Mouse (Mus musculus): ENCODE results near the gene Tgfb1i1.

The Tgfb1i1 gene

GRCm38 (mm10) chr7:128246496-128247391 lies at the start of gene Tgfb1i1:
Tgfb1i1 (plus strand) TSS chr7:128246812.
- DNase-seq (ENCODE audit: extremely low spot score, low read depth, low spot score), result no peak

- no peak for DNase-seq (ENCODE audit: extremely low spot score, low read depth, low spot score)
Observed at GRCm38 (mm10) chr7:128201607-128202006, 45.0 kb upstream of the Tgfb1i1 start.

- no peak for DNase-seq (ENCODE audit: extremely low spot score, low read depth, low spot score)
Observed at GRCm38 (mm10) chr7:128203071-128203470, 43.5 kb upstream of the Tgfb1i1 start.

DNA sequence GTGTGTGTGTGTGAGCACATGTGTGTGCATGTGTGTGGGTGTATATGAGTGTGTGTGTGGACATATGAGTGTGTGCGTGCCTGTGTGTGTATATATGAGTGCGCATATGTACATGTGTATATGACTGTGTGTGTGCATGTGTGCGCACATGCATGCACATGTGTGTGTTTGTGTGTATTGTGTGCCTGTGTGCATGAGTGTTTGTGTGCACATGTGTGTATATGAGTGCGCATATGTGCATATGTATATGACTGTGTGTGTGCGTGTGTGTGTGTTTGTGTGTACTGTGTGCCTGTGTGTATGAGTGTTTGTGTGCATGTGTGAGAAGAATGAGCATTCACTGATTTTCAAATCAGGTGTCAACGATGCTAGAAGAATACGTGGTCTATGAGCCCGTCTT lies 42.4 kb upstream of the Tgfb1i1 start:
- no peak for DNase-seq (ENCODE audit: extremely low spot score, low read depth, low spot score)

DNA sequence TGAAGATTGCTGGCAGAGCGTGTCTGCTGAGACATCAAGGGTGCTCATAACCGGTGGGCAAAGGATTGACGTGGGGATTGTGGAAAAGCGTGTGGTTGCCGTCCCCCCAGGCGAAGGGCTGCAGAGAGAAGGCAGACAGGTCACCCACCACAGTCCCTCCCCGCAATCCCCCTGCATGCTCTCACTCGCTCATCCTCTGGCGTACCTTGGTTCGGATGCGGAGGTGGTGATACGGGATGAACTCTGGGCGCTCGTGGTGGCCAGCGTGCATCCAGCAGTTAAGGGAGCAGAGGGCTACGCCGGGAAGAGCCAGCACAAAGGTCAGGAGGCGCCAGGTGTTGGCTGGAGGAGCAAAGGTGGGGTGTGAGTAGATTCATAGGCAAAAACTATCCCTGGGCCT lies 40.9 kb upstream of the Tgfb1i1 start:
- DNase-seq (ENCODE audit: extremely low spot score, low read depth, low spot score), result no peak

- no peak for DNase-seq (ENCODE audit: extremely low spot score, low read depth, low spot score)
Observed at GRCm38 (mm10) chr7:128206152-128206551, 40.5 kb upstream of the Tgfb1i1 start, which contains the start of gene Cox6a2. Cox6a2 (minus strand) TSS chr7:128206387.

- peak; percentile 50 for DNase-seq (ENCODE audit: extremely low spot score, low read depth, low spot score)
Observed at GRCm38 (mm10) chr7:128208187-128208586, 38.4 kb upstream of the Tgfb1i1 start.

DNA sequence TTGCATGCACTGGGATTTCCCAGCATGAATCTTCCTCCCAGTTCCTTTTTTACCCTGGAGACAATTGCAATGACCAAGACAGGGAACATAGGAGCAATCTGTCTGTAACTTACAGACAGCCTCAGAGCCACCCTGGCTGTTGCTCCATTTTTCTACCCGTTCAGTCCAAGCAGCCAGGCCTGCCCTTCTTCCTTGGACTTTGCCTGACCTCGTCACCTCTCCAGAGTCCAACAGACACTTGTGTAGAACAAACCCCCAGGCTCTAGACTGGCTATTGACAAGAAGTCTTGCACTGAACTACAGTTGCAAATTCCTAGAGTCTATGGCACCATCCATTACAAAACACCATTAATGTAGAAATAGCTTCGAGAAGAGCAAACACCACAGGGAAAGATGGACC lies 36.8 kb upstream of the Tgfb1i1 start:
- DNase-seq (ENCODE audit: extremely low spot score, low read depth, low spot score), result no peak

GRCm38 (mm10) chr7:128219952-128220351 lies 26.7 kb upstream of the Tgfb1i1 start:
- no peak for DNase-seq (ENCODE audit: extremely low spot score, low read depth, low spot score)

GRCm38 (mm10) chr7:128220936-128221335 lies 25.7 kb upstream of the Tgfb1i1 start:
- DNase-seq (ENCODE audit: extremely low spot score, low read depth, low spot score), result no peak

GRCm38 (mm10) chr7:128231741-128232140 lies 14.9 kb upstream of the Tgfb1i1 start:
- DNase-seq (ENCODE audit: extremely low spot score, low read depth, low spot score), result no peak

- DNase-seq (ENCODE audit: extremely low spot score, low read depth, low spot score), result no peak
Observed at GRCm38 (mm10) chr7:128234796-128235195, 11.8 kb upstream of the Tgfb1i1 start.

GRCm38 (mm10) chr7:128235481-128235880 lies 11.1 kb upstream of the Tgfb1i1 start:
- DNase-seq (ENCODE audit: extremely low spot score, low read depth, low spot score), result no peak

DNA sequence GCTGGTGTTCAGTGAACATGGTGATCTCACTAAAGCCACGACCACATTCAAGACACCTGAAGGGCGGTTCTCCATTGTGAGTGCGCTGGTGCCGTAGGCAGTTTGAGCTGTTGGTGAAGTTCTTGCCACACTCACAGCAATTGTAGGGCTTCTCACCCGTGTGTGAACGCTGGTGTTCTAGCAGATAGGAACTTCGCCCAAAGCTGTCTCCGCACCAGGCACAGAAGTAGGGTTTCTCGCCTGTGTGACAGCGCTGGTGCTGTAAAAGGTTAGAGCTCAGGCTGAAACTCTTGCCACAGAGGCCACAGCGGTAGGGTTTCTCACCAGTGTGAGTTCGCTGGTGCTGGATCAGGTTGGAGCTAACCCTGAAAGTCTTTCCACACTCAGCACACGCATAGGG lies 10.2 kb upstream of the Tgfb1i1 start:
- no peak for DNase-seq (ENCODE audit: extremely low spot score, low read depth, low spot score)

DNA sequence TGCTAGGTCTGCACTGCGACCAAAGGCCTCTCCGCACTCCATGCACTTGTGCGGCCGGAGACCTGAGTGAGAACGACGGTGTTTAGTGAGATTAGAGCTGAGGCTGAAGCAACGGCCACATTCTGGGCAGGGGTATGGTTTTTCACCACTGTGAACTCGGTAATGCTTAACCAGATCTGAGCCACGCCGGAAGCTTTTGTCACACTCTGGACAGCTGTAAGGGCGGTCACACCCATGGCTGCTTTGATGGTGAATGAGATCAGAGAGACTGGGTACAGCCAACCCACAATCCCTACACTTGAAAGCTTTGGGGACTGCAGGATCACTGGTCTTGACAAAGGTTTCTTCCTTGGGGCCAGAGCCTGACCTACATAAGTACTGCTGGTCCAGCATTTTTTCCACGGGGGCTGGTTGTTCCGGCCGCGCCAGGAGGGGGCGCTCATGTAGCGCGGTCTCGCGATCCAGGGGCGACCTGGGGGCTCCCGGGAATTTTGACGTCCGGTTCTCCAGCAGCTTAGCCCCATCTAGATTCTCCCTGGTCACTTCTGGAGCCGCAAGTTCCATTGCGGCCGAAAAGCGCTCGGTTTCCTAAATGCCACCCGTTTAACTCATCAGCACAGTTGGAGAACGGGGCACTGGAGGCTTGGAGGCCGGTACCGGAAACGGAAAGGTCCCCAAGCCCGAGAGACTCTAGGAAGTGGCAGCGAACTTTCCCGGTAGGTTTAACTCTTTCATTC lies 9.6 kb upstream of the Tgfb1i1 start, which contains the start of gene Armc5:
Armc5 (plus strand) TSS at position 487 of the 737 bp plus-strand sequence.
- DNase-seq (ENCODE audit: extremely low spot score, low read depth, low spot score), result peak; percentile 46

DNA sequence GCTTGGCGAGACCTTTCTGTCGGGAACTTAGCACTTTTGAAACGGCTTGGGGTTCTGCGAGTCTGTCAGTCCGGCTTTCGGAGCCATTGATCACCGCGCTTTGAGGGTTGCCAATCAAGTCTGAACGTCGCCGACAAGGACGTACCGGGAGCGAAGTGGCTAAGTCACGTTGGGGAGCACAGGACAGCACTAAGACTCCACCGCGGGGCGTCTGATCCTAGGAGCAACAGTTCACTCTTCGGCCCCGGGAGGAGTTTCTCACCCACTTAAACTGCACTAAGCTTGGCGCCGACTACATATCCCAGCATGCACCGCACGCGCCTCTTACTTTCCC lies 9.1 kb upstream of the Tgfb1i1 start:
- no peak for DNase-seq (ENCODE audit: extremely low spot score, low read depth, low spot score)

DNA sequence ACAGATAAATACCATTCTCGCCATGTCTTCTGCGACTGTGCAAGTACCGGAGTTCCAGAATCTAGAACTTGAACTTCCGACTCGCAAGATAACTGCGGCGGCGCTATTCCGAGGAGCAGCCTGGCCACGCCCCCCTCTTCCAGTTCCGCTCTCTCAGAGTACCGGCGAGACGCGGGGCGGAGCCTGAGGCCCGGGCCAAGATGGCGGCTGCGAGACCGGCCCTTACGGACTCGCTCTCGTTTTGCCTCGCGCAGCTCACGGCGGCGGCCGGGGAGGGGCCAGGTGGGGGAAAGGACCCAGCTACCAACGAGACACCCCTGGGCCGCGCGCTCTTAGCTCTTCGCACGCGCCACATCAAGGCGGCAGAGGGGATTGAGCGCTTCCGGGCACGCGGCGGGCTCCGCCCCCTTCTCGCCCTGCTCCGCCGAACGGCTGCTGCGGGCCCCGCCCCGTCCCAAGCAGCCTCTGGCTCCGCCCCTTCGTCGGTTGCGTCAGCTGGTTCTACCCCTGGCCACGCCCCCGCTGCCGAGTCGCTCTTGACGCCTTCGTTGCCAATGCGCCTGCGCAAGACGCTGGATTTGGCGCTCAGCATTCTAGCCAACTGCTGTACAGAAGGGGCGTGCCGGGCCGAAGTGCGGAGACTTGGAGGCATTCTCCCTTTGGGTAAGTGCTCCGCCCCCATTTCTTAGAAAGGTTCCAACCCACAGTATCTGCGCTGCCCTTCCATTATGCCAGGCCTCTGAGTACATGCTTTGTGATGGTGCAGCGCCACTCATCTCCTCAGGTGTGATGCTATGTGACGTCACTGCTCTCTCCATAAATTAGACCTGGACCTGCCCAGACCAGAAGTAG lies 8.5 kb upstream of the Tgfb1i1 start, which contains the start of gene 9130023H24Rik:
9130023H24Rik (minus strand) TSS at position 105 of the 852 bp plus-strand sequence.
- DNase-seq (ENCODE audit: extremely low spot score, low read depth, low spot score), result peak; percentile 95

DNA sequence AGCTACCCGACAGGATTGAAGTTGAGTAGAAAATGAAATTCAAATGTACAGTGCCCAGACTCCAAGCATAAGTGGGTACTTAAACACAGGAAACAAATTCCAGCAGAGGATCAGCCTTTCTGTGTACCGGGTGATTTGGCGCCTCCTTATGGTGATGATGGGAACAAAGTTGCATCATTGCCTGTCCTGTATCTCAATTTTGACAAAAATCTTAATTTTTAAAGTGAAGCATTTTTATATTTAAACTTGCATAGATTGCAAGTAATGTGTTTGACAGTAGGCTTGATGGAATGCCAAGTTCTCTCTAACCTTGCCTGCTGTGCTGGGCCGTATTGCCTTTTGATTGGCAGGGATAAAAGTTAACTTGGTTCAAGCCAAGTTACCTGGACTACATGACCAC lies 7.6 kb upstream of the Tgfb1i1 start:
- peak; percentile 44 for DNase-seq (ENCODE audit: extremely low spot score, low read depth, low spot score)

GRCm38 (mm10) chr7:128240131-128240784 lies 6.4 kb upstream of the Tgfb1i1 start:
- no peak for DNase-seq (ENCODE audit: extremely low spot score, low read depth, low spot score)

DNA sequence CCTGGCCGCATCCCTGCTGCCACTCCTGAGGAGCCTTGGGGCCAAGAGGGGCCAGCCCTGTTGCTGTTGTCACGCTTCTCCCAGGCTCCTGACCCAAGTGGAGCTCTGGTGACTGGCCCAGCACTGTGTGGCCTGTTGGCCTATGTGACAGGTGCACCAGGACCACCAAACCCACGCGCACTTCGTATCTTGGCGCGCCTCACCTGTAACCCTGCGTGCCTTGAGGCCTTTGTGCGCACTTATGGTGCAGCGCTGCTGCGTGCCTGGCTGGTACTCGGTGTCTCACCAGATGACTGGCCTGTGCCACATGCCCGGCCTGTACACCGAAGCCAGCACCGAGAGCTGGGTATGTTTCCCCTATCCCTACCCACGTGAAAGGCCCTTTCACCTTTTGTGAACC lies 4.3 kb upstream of the Tgfb1i1 start:
- no peak for DNase-seq (ENCODE audit: extremely low spot score, low read depth, low spot score)

All from hindlimb bud, embryonic 11.5 days (tissue).